Mouse (Mus musculus) heart, embryonic 16.5 days (tissue): ENCODE measurements at regions not wholly inside any gene's neighbourhood (a gene's known extent, or its start where the extent isn't known, plus 50 kb on each side); places are given as distances from the start of the nearest gene placed in this dataset.

Experiments used
- ATAC-seq: fragments of 200-750 bp; cut with Nextera tagmentation; replicated peaks from 2 replicates; pipeline ENCODE4 v1.8.0; 2017; ENCODE audit warnings: moderate number of reproducible peaks; ENCODE audit not compliant: insufficient read depth, low FRiP score; ENCODE audit errors: extremely low read depth
- H3K27ac ChIP-seq: fragments of 300-500 bp; sonication (generic); 2 replicates; pipeline ENCODE4 v1.5.1; 2014; ENCODE audit warnings: mild to moderate bottlenecking, low read length, control low read depth, moderate library complexity
- H3K27me3 ChIP-seq: fragments of 300-500 bp; sonication (generic); 2 replicates; pipeline ENCODE4 v1.6.1; 2014; ENCODE audit warnings: low read length, mixed read lengths; ENCODE audit not compliant: control insufficient read depth, insufficient read depth
- H3K36me3 ChIP-seq: fragments of 300-500 bp; sonication (generic); 2 replicates; pipeline ENCODE4 v1.6.1; 2014; ENCODE audit not compliant: control insufficient read depth, insufficient read depth
- H3K4me1 ChIP-seq: fragments of 300-500 bp; sonication (generic); 2 replicates; pipeline ENCODE4 v1.6.1; 2014; ENCODE audit warnings: low read length, mixed read lengths; ENCODE audit not compliant: control insufficient read depth, insufficient read depth
- H3K4me2 ChIP-seq: fragments of 300-500 bp; sonication (generic); 2 replicates; pipeline ENCODE4 v1.6.1; 2014; ENCODE audit warnings: low read depth, mild to moderate bottlenecking, control low read depth, low read length
- H3K4me3 ChIP-seq: fragments of 300-500 bp; sonication (generic); 2 replicates; pipeline ENCODE4 v1.5.1; 2014; ENCODE audit warnings: mild to moderate bottlenecking, control low read depth, low read length
- H3K9ac ChIP-seq: fragments of 300-500 bp; sonication (generic); 2 replicates; pipeline ENCODE4 v1.6.1; 2014; ENCODE audit warnings: low read length, control low read depth
- H3K9me3 ChIP-seq: fragments of 300-500 bp; sonication (generic); replicated peaks from 2 replicates; pipeline ENCODE4 v1.6.1; 2016; ENCODE audit warnings: low read length; ENCODE audit not compliant: control insufficient read depth
- WGBS: fragments of 180-500 bp; shearing (Covaris S2); extraction: QIAGEN DNeasy Blood & Tissue Kit; methylation state at CpG from one replicate; pipeline ENCODE4 v1.1.7; 2014; 5-methylcytosine and 5-hydroxymethylcytosine counted together

DNA sequence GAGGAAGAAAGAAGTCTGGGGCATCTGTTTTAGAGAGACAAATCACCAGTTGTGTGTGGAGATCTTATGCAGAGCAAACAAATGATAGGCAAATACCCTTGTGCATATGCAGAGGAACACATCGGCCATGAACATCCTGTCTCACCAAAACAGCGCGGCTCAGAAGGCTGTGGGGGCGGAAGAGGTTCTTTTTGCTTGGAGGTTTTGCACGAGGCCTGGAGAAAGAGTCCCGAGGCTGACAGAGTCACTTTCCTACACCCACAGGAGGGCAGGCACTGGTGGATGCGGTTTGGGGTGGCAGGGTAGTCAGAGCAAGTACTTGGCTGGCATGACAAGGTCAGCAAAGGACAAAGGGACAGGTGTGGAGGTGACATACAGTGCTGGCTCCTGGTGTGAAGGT, 77.4 kb upstream of the Zfp831 start:
- Histone ChIP-seq H3K4me2 (no peak overlapping the region), H3K4me3 (no peak overlapping the region), H3K27ac (no peak overlapping the region), H3K27me3 (no peaks in the 10 kb centered on the region), H3K36me3 (no peaks in the 10 kb centered on the region), H3K9ac (no peak overlapping the region), H3K9me3 (no peaks in the 10 kb centered on the region), H3K4me1 (no peaks in the 10 kb centered on the region)
- WGBS, result 72% methylated on average over 7 of the region's 7 CpGs
- ATAC-seq, result no peak

DNA sequence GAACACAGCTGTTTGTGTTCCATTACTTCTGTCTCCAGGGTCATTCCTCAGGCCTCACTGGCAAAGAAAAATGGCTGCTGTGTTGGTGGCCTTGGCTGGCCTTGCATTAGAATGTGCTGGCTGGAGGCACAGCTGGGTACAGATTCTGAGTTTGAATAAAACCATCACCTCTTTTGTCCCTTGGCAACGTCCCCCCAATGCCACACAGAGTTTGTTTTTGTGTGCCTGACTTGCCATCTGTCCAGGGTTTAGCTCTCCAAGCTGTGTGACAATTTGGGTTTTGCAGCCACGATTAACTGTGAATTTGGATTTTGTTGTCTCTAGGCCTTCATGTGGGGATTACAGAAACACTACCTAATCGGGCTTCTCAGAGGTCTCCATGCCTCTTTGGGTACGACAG, 76.6 kb upstream of the Zfp831 start:
- Histone ChIP-seq H3K27ac (no peak overlapping the region), H3K4me2 (no peak overlapping the region), H3K4me3 (no peak overlapping the region), H3K36me3 (no peaks in the 10 kb centered on the region), H3K9ac (no peak overlapping the region), H3K9me3 (no peaks in the 10 kb centered on the region), H3K27me3 (no peaks in the 10 kb centered on the region), H3K4me1 (no peaks in the 10 kb centered on the region)
- ATAC-seq, result no peak
- 79% methylated on average over 4 of the region's 4 CpGs for WGBS

DNA sequence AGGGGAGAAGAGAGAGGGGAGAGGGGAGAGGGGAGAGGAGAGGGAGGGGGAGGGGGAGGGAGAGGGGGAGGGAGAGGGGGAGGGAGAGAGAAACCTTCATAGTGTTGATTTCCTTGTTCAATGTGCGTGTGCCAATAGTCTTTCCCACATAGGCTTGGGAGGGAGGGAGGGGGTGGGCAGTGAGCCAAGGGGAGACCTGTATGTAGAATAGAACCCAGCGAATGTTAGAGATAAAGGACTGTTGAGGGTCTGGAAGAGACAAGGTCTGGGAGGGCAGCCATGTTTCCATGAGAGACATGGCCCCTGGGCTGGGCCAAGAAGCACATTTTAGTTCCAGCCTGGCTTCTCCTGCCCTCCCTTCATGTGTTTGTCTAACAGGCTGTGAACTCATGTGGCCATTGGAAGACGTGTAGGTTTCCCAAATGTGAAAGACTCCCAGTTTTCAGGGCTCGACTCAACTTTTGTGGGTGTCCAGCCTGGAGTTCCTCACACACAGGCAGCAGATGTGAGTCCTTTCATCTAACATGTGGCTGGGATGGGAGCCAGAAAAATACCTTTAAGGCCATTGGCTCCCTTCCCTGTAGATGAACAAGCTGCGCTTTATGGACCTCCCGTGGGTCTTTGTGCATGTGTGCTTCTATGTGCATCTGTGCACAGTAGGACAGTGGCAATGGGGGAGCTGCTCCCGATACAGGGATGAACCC, 68.4 kb upstream of the Zfp831 start:
- H3K4me1 ChIP-seq, result no peaks in the 10 kb centered on the region
- H3K4me3 ChIP-seq, result no peak overlapping the region
- H3K9me3 ChIP-seq, result no peaks in the 10 kb centered on the region
- ATAC-seq, result peak; percentile 65; the same call in 1 of the 2 replicates
- no peak overlapping the region for H3K4me2 ChIP-seq
- no peaks in the 10 kb centered on the region for H3K27me3 ChIP-seq
- H3K9ac ChIP-seq, result no peak overlapping the region
- no peaks in the 10 kb centered on the region for H3K36me3 ChIP-seq
- no peak overlapping the region for H3K27ac ChIP-seq
- 62% methylated on average over 7 of the region's 7 CpGs for WGBS

DNA sequence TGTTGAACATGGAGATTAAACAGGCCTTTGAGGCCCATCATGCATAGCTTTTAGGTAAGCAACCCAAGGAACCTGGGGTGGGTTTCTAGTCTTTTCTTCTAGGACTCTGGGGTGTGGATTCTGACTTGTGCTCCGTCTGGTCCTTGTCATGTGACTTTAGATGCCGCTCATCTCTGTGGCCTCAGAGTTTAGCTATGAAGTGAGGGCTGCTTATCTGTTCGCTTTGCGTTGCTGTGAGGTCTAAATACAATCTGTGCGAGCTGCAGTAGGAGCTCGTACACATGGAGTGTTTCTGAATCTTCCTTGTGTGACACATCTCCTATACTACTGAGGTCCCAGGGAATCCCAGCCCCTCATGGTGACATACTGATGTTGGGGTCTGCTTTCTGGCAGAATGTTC, 67.8 kb upstream of the Zfp831 start:
- Histone ChIP-seq H3K27ac (no peak overlapping the region), H3K9ac (no peak overlapping the region), H3K4me3 (no peak overlapping the region), H3K9me3 (no peaks in the 10 kb centered on the region), H3K27me3 (no peaks in the 10 kb centered on the region), H3K4me1 (no peaks in the 10 kb centered on the region), H3K4me2 (no peak overlapping the region), H3K36me3 (no peaks in the 10 kb centered on the region)
- ATAC-seq, result no peak
- 71% methylated on average over 6 of the region's 6 CpGs for WGBS

DNA sequence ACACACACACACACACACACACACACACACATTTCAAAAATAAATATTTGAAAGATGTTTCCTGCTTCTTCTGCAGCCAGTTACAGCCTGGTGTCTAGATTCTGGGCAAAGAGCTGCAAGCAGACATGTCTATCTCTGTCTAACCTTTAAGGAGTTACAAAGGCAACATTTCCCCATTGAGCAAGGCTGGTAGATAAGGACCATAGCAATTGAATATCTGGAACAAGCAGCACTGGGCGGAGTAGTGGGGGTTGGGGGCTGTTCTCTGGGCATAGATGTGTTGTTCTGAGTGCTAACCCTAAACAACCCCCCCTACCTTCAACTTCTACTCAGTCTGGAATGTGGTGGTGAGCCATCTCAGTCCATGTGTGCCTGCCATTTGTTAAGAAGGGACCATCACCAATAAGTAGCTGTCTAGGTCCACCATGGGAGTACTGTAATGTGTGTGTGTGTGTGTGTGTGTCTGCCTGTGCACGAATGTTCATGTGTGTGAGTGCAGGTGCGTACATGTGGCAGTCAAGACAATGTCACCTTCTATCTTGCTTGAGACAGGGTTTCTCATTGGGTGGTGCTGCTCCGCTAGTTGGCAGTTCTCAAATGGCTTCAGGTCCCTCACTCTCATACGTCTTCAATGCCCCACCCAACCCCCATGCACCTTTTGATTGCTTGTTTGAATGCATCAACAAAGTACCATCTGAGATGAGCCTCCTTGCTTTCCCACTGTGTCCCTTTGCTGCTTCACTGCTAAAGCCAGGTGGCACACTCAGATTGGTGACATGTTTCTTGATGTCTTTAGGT, 62.2 kb upstream of the Zfp831 start:
- 75% methylated on average over 5 of the region's 5 CpGs for WGBS
- ATAC-seq, result no peak
- H3K9ac ChIP-seq, result no peak overlapping the region
- H3K4me2 ChIP-seq, result no peak overlapping the region
- no peaks in the 10 kb centered on the region for H3K27me3 ChIP-seq
- H3K27ac ChIP-seq, result no peak overlapping the region
- no peaks in the 10 kb centered on the region for H3K9me3 ChIP-seq
- no peak overlapping the region for H3K4me3 ChIP-seq
- H3K36me3 ChIP-seq, result no peaks in the 10 kb centered on the region
- no peaks in the 10 kb centered on the region for H3K4me1 ChIP-seq

DNA sequence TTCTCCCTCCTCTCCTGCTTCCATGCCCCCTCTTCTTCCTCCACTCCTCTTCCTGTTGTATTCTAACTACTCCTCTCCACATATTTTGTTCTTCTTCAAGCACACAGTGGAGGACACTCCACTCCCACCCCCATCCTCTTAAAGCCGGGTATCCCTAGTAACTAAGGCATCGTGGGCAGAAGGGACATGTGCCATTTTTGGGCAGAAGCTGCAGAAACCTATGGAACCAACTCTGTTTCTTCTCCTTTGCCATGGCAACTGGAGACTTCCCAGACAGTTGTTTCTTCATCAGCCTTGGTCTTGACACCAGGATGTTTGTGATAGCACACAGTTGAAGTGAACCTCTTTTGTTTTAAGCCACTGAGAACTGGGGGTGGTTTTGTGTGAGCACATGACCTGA, 59.1 kb upstream of the Zfp831 start:
- no peak for ATAC-seq
- 74% methylated on average over 2 of the region's 2 CpGs for WGBS
- H3K4me1 ChIP-seq, result no peaks in the 10 kb centered on the region

More for the DNA sequence above, 59.1 kb upstream of the Zfp831 start:
- no peak overlapping the region for H3K9ac ChIP-seq
- H3K36me3 ChIP-seq, result no peaks in the 10 kb centered on the region
- no peaks in the 10 kb centered on the region for H3K27me3 ChIP-seq
- H3K4me2 ChIP-seq, result no peak overlapping the region
- H3K4me3 ChIP-seq, result no peak overlapping the region
- H3K27ac ChIP-seq, result no peak overlapping the region
- no peaks in the 10 kb centered on the region for H3K9me3 ChIP-seq
